Mouse (Mus musculus): ENCODE measurements around the gene Bcl2l14. TPM values are rescaled to one million over a fixed set of nuclear protein-coding genes. Genes with fewer than 3 reads are reported as not detected.
A peak's percentile ranks its signal among the peaks of the same experiment; 100 is the strongest.

Bcl2l14 gene
- polyA plus RNA-seq, 1 experiment from 2014 or later = 3.1 TPM

- no peak for ATAC-seq (replicated peaks; ENCODE audit: low FRiP score, low TSS enrichment, low read depth)
Observed at GRCm38 (mm10) chr6:134366366-134367351, 29.5 kb upstream of the Bcl2l14 start.

DNA sequence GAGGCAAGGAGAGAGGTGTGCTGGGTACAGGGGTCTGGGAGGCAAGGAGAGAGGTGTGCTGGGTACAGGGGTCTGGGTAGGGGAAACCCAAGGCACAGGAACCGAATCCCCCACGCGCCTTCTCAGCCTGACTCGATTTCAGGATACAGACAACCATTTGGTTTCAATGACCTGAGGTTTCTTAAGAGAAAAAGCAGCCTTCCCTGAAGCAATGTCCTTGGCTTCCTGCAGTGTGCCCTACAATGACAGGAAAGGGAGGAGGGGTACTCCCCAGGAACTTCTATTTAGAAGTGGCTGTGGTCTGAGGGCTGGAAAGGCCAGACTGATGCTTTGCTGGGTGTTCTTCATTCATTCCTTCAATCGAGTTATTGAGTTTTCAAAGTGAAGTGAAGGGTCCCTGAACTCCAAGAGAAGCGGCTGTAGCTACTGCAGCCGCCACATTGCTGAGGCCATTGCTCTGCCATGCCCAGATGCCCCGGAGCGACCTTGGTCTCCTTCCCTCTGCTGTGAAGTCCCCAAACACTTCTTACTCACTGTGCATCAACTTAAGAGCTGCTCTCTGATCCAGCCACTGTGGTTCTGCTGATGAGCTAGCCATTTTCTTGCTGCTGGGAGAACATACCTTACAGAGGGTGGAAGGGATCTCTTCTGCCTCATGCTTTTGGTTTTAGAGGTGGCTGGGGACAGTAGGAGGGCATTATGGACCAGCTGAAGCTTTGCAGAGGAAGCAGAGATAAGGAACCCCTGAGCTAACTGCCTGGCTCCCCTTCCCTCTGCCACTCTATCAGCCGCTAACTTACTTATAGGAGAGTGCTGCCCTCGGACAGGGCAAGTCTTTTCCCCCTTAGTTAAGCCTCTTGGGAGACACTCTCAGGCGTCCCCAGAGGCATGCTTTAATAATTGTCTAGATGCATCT lies 28.5 kb upstream of the Bcl2l14 start:
- Histone ChIP-seq H3K27me3 (replicated peaks; ENCODE audit: control insufficient read depth, insufficient read depth, low read length) (no peaks in the 10 kb centered on the region), H3K9ac (ENCODE audit: low read length) (no peak overlapping the region), H3K4me2 (ENCODE audit: low read length) (no peak overlapping the region), H3K4me3 (ENCODE audit: low read depth, low read length) (no peak overlapping the region), H3K4me1 (replicated peaks; ENCODE audit: control insufficient read depth, insufficient read depth, low read length) (no peaks in the 10 kb centered on the region), H3K36me3 (ENCODE audit: control insufficient read depth, insufficient read depth, low read length) (no peaks in the 10 kb centered on the region), H3K27ac (ENCODE audit: low read depth) (no peak overlapping the region), H3K9me3 (ENCODE audit: control insufficient read depth, low read length) (no peaks in the 10 kb centered on the region)
- DNase-seq (ENCODE audit: low spot score) (no peak), ATAC-seq (replicated peaks; ENCODE audit: low FRiP score, low TSS enrichment, low read depth) (no peak)
- WGBS = 66% methylated on average over 12 of the region's 12 CpGs

More at GRCm38 (mm10) chr6:134366366-134367351, 29.5 kb upstream of the Bcl2l14 start:
- H3K27ac ChIP-seq (ENCODE audit: low read depth) = no peak overlapping the region
- H3K4me2 ChIP-seq (ENCODE audit: low read length) = no peak overlapping the region
- H3K4me1 ChIP-seq (replicated peaks; ENCODE audit: control insufficient read depth, insufficient read depth, low read length) = no peaks in the 10 kb centered on the region
- H3K4me3 ChIP-seq (ENCODE audit: low read depth, low read length) = no peak overlapping the region
- H3K9ac ChIP-seq (ENCODE audit: low read length) = no peak overlapping the region
- no peaks in the 10 kb centered on the region for H3K27me3 ChIP-seq (replicated peaks; ENCODE audit: control insufficient read depth, insufficient read depth, low read length)
- no peak for DNase-seq (ENCODE audit: low spot score)
- 54% methylated on average over 10 of the region's 10 CpGs for WGBS
- no peaks in the 10 kb centered on the region for H3K9me3 ChIP-seq (ENCODE audit: control insufficient read depth, low read length)
- H3K36me3 ChIP-seq (ENCODE audit: control insufficient read depth, insufficient read depth, low read length) = no peaks in the 10 kb centered on the region

DNA sequence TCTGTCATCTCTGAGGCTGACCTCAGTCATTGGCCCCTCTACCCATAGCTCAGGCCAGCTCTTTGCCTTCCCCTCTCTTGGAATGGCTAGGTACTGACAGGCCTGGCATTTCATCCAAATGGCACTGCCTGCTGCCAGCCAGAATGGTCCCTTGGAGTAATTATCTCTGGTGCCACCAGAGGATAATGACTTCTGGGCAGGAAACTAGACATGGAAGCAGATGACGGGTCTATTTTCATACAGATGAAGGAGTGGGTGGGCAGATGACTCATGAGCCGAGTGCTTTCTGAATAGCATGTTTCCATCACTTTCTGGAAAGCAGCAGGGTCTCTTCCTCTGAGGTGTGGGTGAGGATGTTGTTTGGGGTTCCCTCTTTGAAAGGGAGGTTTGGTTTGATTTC lies 23.2 kb upstream of the Bcl2l14 start:
- no peaks in the 10 kb centered on the region for H3K9me3 ChIP-seq (ENCODE audit: control insufficient read depth, low read length)
- H3K4me3 ChIP-seq (ENCODE audit: low read depth, low read length) = no peak overlapping the region
- H3K27me3 ChIP-seq (replicated peaks; ENCODE audit: control insufficient read depth, insufficient read depth, low read length) = no peaks in the 10 kb centered on the region
- DNase-seq (ENCODE audit: low spot score) (no peak), ATAC-seq (replicated peaks; ENCODE audit: low FRiP score, low TSS enrichment, low read depth) (no peak)
- H3K9ac ChIP-seq (ENCODE audit: low read length) = no peak overlapping the region
- H3K4me1 ChIP-seq (replicated peaks; ENCODE audit: control insufficient read depth, insufficient read depth, low read length) = no peaks in the 10 kb centered on the region
- H3K4me2 ChIP-seq (ENCODE audit: low read length) = no peak overlapping the region
- no peaks in the 10 kb centered on the region for H3K36me3 ChIP-seq (ENCODE audit: control insufficient read depth, insufficient read depth, low read length)
- 64% methylated on average over 2 of the region's 2 CpGs for WGBS
- H3K27ac ChIP-seq (ENCODE audit: low read depth) = no peak overlapping the region

GRCm38 (mm10) chr6:134377201-134377600 lies 18.9 kb upstream of the Bcl2l14 start:
- H3K4me1 ChIP-seq (replicated peaks; ENCODE audit: control insufficient read depth, insufficient read depth, low read length) = no peaks in the 10 kb centered on the region
- no peak overlapping the region for H3K27ac ChIP-seq (ENCODE audit: low read depth)
- DNase-seq (ENCODE audit: low spot score) (no peak), ATAC-seq (replicated peaks; ENCODE audit: low FRiP score, low TSS enrichment, low read depth) (no peak)
- no peak overlapping the region for H3K4me2 ChIP-seq (ENCODE audit: low read length)
- no peak overlapping the region for H3K9ac ChIP-seq (ENCODE audit: low read length)
- 81% methylated on average over 5 of the region's 5 CpGs for WGBS
- H3K4me3 ChIP-seq (ENCODE audit: low read depth, low read length) = no peak overlapping the region
- H3K9me3 ChIP-seq (ENCODE audit: control insufficient read depth, low read length) = peaks cover 5% of the 10 kb centered on the region; the same call in 1 of the 2 replicates
- H3K27me3 ChIP-seq (replicated peaks; ENCODE audit: control insufficient read depth, insufficient read depth, low read length) = no peaks in the 10 kb centered on the region
- no peaks in the 10 kb centered on the region for H3K36me3 ChIP-seq (ENCODE audit: control insufficient read depth, insufficient read depth, low read length)

DNA sequence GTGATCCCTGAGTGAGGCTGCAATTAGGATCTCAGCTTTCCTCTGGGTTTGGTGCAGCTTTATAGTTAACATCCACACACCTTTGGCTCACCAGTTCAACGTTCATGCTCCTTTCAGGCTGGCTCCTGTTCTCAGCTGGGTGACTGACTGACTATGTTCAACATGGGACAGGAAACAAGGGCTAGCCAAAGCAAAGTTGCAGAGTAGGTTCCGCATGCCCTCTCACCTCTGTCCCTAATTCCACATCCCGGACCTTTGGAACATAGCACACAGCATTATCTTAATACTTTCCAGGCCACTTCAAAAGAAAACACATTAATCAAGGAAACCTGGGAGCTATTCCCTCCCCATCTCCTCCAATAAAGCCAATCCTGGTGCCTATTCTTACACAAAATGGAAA lies 18.3 kb upstream of the Bcl2l14 start:
- 72% methylated on average over 3 of the region's 3 CpGs for WGBS
- Histone ChIP-seq H3K27me3 (replicated peaks; ENCODE audit: control insufficient read depth, insufficient read depth, low read length) (no peaks in the 10 kb centered on the region), H3K4me3 (ENCODE audit: low read depth, low read length) (no peak overlapping the region), H3K27ac (ENCODE audit: low read depth) (no peak overlapping the region), H3K4me1 (replicated peaks; ENCODE audit: control insufficient read depth, insufficient read depth, low read length) (no peaks in the 10 kb centered on the region), H3K9ac (ENCODE audit: low read length) (no peak overlapping the region), H3K4me2 (ENCODE audit: low read length) (no peak overlapping the region), H3K36me3 (ENCODE audit: control insufficient read depth, insufficient read depth, low read length) (no peaks in the 10 kb centered on the region), H3K9me3 (ENCODE audit: control insufficient read depth, low read length) (peaks cover 5% of the 10 kb centered on the region; the same call in 1 of the 2 replicates)
- no peak for ATAC-seq (replicated peaks; ENCODE audit: low FRiP score, low TSS enrichment, low read depth)
- DNase-seq (ENCODE audit: low spot score) = peak; percentile 39

- no peak overlapping the region for H3K27ac ChIP-seq (ENCODE audit: low read depth)
- ATAC-seq (replicated peaks; ENCODE audit: low FRiP score, low TSS enrichment, low read depth) (no peak), DNase-seq (ENCODE audit: low spot score) (peak; percentile 24)
- H3K27me3 ChIP-seq (replicated peaks; ENCODE audit: control insufficient read depth, insufficient read depth, low read length) = no peaks in the 10 kb centered on the region
- H3K4me2 ChIP-seq (ENCODE audit: low read length) = no peak overlapping the region
- peaks cover 5% of the 10 kb centered on the region; the same call in 1 of the 2 replicates for H3K9me3 ChIP-seq (ENCODE audit: control insufficient read depth, low read length)
- H3K4me1 ChIP-seq (replicated peaks; ENCODE audit: control insufficient read depth, insufficient read depth, low read length) = no peaks in the 10 kb centered on the region
- H3K9ac ChIP-seq (ENCODE audit: low read length) = no peak overlapping the region
- H3K36me3 ChIP-seq (ENCODE audit: control insufficient read depth, insufficient read depth, low read length) = no peaks in the 10 kb centered on the region
- WGBS = 73% methylated on average over 6 of the region's 6 CpGs
- no peak overlapping the region for H3K4me3 ChIP-seq (ENCODE audit: low read depth, low read length)
Observed at GRCm38 (mm10) chr6:134381462-134381861, 14.7 kb upstream of the Bcl2l14 start.

DNA sequence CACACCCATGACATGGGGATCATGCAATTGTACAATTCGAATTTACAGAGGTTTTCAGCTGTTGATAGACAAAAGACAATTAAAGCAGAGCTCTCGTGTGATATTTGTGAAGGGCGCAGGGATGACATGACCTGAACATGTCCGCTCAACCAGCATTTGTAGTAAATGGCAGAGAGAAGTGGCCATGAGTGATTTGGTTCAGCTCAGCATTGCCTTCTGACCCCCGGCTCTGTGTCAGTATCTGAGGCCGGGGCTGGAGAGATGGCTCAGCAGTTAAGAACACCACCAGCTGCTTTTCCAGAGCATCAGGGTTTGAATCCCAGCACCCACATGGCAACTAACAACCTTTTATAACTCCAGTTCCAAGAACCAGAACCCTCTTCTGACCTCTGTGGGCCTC lies 10.2 kb upstream of the Bcl2l14 start:
- DNase-seq (ENCODE audit: low spot score) = peak; percentile 32

DNA sequence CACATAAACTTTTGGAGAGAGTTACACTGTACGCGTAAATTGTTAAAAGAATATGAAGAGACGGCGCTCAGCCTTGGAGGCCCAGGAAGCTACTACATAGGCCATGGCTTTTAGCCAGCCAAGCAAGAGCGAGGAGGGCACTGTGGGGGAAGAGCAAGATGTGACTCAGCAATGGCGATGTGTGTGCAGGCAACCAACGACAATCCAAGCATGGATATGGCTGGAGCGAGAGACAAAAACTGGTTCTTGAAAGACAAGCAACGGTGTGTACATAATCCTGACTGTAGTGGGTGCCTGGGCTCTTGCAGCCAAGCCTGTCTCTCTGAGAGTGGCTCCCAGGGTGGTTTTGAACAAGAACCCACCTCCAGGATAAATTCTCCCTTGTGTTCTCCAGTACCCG lies 8.7 kb upstream of the Bcl2l14 start:
- Histone ChIP-seq H3K27me3 (replicated peaks; ENCODE audit: control insufficient read depth, insufficient read depth, low read length) (no peaks in the 10 kb centered on the region), H3K4me3 (ENCODE audit: low read depth, low read length) (no peak overlapping the region), H3K4me2 (ENCODE audit: low read length) (no peak overlapping the region), H3K9me3 (ENCODE audit: control insufficient read depth, low read length) (no peaks in the 10 kb centered on the region), H3K36me3 (ENCODE audit: control insufficient read depth, insufficient read depth, low read length) (no peaks in the 10 kb centered on the region), H3K27ac (ENCODE audit: low read depth) (no peak overlapping the region), H3K4me1 (replicated peaks; ENCODE audit: control insufficient read depth, insufficient read depth, low read length) (no peaks in the 10 kb centered on the region), H3K9ac (ENCODE audit: low read length) (no peak overlapping the region)
- DNase-seq (ENCODE audit: low spot score) (no peak), ATAC-seq (replicated peaks; ENCODE audit: low FRiP score, low TSS enrichment, low read depth) (no peak)
- WGBS = 92% methylated on average over 10 of the region's 10 CpGs

More for the DNA sequence above, 10.2 kb upstream of the Bcl2l14 start:
- H3K9ac ChIP-seq (ENCODE audit: low read length) = no peak overlapping the region
- H3K9me3 ChIP-seq (ENCODE audit: control insufficient read depth, low read length) = no peaks in the 10 kb centered on the region
- H3K4me1 ChIP-seq (replicated peaks; ENCODE audit: control insufficient read depth, insufficient read depth, low read length) = no peaks in the 10 kb centered on the region
- H3K36me3 ChIP-seq (ENCODE audit: control insufficient read depth, insufficient read depth, low read length) = no peaks in the 10 kb centered on the region
- no peak overlapping the region for H3K27ac ChIP-seq (ENCODE audit: low read depth)
- H3K4me2 ChIP-seq (ENCODE audit: low read length) = no peak overlapping the region
- 80% methylated on average over 6 of the region's 6 CpGs for WGBS
- ATAC-seq (replicated peaks; ENCODE audit: low FRiP score, low TSS enrichment, low read depth) = no peak
- no peaks in the 10 kb centered on the region for H3K27me3 ChIP-seq (replicated peaks; ENCODE audit: control insufficient read depth, insufficient read depth, low read length)
- H3K4me3 ChIP-seq (ENCODE audit: low read depth, low read length) = no peak overlapping the region
